Mouse (Mus musculus): Measurements from ENCODE around the gene Shank2.

Shank2 gene

GRCm38 (mm10) chr7:144340376-144340775 is 338.6 kb downstream of the Shank2 start:
- DNase-seq (ENCODE audit: low read depth), result no peak

GRCm38 (mm10) chr7:144366133-144366532 is 364.4 kb downstream of the Shank2 start:
- DNase-seq (ENCODE audit: low read depth), result no peak

GRCm38 (mm10) chr7:144373059-144373458 is 371.3 kb downstream of the Shank2 start:
- no peak for DNase-seq (ENCODE audit: low read depth)

- no peak for DNase-seq (ENCODE audit: low read depth)
Measured at GRCm38 (mm10) chr7:144375483-144375882, 373.8 kb downstream of the Shank2 start.

GRCm38 (mm10) chr7:144378254-144378653 is 376.5 kb downstream of the Shank2 start:
- DNase-seq (ENCODE audit: low read depth), result no peak

- DNase-seq (ENCODE audit: low read depth), result no peak
Measured at GRCm38 (mm10) chr7:144379243-144379884, 377.6 kb downstream of the Shank2 start.

- no peak for DNase-seq (ENCODE audit: low read depth)
Measured at GRCm38 (mm10) chr7:144381588-144381987, 379.9 kb downstream of the Shank2 start.

GRCm38 (mm10) chr7:144387537-144387936 is 385.8 kb downstream of the Shank2 start:
- no peak for DNase-seq (ENCODE audit: low read depth)

GRCm38 (mm10) chr7:144389704-144390103 is 388.0 kb downstream of the Shank2 start:
- no peak for DNase-seq (ENCODE audit: low read depth)

GRCm38 (mm10) chr7:144390676-144391075 is 388.9 kb downstream of the Shank2 start:
- DNase-seq (ENCODE audit: low read depth), result no peak

GRCm38 (mm10) chr7:144391727-144392126 is 390.0 kb downstream of the Shank2 start:
- DNase-seq (ENCODE audit: low read depth), result no peak

GRCm38 (mm10) chr7:144402492-144402891 is 400.8 kb downstream of the Shank2 start:
- DNase-seq (ENCODE audit: low read depth), result no peak

GRCm38 (mm10) chr7:144407675-144408074 is 405.9 kb downstream of the Shank2 start:
- DNase-seq (ENCODE audit: low read depth), result no peak

- DNase-seq (ENCODE audit: low read depth), result no peak
Measured at GRCm38 (mm10) chr7:144408464-144409000, 406.8 kb downstream of the Shank2 start.

GRCm38 (mm10) chr7:144409682-144410081 is 408.0 kb downstream of the Shank2 start:
- no peak for DNase-seq (ENCODE audit: low read depth)

- no peak for DNase-seq (ENCODE audit: low read depth)
Measured at GRCm38 (mm10) chr7:144411967-144412906, 410.5 kb downstream of the Shank2 start.

- DNase-seq (ENCODE audit: low read depth), result no peak
Measured at GRCm38 (mm10) chr7:144414632-144415031, 412.9 kb downstream of the Shank2 start.

- DNase-seq (ENCODE audit: low read depth), result no peak
Measured at GRCm38 (mm10) chr7:144415795-144416194, 414.1 kb downstream of the Shank2 start.

GRCm38 (mm10) chr7:144417234-144417633 is 415.5 kb downstream of the Shank2 start:
- DNase-seq (ENCODE audit: low read depth), result no peak

GRCm38 (mm10) chr7:144417644-144418343 is 416.1 kb downstream of the Shank2 start:
- peak; percentile 36 for DNase-seq (ENCODE audit: low read depth)

- no peak for DNase-seq (ENCODE audit: low read depth)
Measured at GRCm38 (mm10) chr7:144420552-144420951, 418.8 kb downstream of the Shank2 start.

GRCm38 (mm10) chr7:144421478-144421877 is 419.8 kb downstream of the Shank2 start:
- DNase-seq (ENCODE audit: low read depth), result no peak

Data from c-Kit-positive CD71-negative TER-119-negative erythroid progenitor cells, embryonic 14.5 days (primary cell).